Mouse (Mus musculus): ENCODE results near the gene Itfg1.

Gene Itfg1

DNA sequence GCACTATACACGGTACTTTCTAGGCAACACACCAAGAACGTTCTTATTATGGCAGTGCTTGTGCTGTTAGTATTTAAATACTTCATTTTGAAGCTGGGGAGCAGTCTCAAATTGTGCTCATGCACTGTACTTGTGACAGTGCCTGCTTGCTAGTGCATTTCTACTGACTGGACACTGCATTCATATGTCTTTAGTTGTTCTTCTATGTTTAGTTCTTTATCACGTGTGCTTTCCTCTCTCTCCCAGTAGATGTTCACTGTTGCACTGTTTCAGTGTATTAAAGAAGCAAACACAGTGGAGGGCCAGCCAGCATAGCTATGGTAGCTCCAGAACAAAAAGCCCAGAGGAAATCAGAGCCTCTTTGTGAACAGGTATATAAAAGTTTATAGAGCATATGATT is 110.2 kb downstream of the Itfg1 start:
- DNase-seq (ENCODE audit: low spot score in 2 of 2) = no peak

- no peak for DNase-seq (ENCODE audit: low spot score in 2 of 2)
Measured at GRCm38 (mm10) chr8:85717271-85717670, 123.5 kb downstream of the Itfg1 start.

DNA sequence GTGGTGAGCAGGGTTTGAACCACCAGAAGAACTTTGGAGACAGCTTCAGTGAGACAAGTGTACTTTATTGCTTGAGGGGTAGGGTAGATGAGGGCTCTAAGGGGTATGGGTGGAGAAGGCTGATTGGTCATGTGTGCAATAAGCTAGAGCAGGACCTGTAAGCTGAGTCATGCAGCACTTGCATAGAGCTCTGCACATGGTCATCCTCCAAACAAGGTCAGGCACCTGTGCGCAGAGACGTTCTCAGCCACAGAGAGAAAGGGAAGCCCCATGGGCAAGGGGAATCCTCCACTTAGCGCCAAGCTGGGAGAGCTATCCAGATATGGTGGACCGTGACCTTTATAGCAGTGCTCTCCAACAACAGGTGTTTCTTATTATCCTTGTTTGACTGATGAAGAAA is 124.0 kb downstream of the Itfg1 start:
- no peak for DNase-seq (ENCODE audit: low spot score in 2 of 2)

- no peak for DNase-seq (ENCODE audit: low spot score in 2 of 2)
Measured at GRCm38 (mm10) chr8:85706988-85707387, 133.7 kb downstream of the Itfg1 start.

- peak; percentile 72 to 75 for DNase-seq (ENCODE audit: low spot score in 2 of 2)
Measured at GRCm38 (mm10) chr8:85700751-85701351, 139.9 kb downstream of the Itfg1 start, which contains the start of gene Neto2. TSS of gene Neto2 (minus strand) at chr8:85700924.

DNA sequence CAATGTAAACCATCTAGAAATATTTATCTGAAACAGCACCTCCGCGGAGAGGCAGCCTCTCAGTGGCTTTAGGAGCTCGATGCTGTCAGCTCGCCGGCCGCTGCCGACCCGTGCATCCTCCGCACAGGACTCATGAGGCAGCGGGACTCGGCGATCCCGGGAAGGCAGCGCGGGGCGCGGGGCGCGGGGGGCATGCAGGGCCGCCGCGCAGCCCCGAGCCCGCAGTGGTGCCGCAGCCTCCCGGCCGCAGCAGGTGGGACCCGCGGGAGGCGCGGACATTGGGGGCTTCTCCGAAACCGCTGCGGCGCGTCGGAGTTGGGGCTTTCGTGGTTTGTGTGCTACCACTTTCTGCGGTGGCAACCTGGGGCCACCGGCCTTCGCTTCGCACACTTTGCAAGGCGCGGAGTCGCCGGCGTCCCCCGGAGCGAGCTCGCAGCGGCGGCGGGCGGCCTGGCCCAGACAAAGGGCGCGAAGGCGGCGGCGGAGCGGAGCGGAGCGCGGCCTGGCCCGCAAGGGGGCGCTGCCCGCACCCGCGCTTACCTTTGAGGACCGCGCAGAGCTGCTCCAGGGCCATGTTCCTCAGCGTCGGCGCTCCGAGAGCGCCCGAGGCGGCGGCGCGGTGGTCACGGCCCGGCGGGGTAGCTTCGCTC is 140.5 kb downstream of the Itfg1 start:
- peak; percentile 45 to 52 for DNase-seq (ENCODE audit: low spot score in 2 of 2)

GRCm38 (mm10) chr8:85699051-85699450 is 141.7 kb downstream of the Itfg1 start:
- DNase-seq (ENCODE audit: low spot score in 2 of 2) = peak; percentile 74 to 79
